ENCODE assay signal across 9 mouse cellular contexts in genomic region chr11:50443259-50444065, GRCm38 (mm10). TPM values are rescaled to one million over a fixed set of nuclear protein-coding genes. Genes with fewer than 3 reads are reported as not detected.
DNase-seq lines count a peak whose midpoint lies in the region; ATAC-seq and TF ChIP-seq lines count a peak whose summit lies in the region.
"Had no signal": no experiment of that assay in that cellular context is flagged by ENCODE, and none has a peak within 500 bp of the region (broad histone marks: within the 10 kb centered on the region; RNA-seq: fewer than 3 reads in every experiment).

No protein-coding gene starts in this region.

- H3K4me2 ChIP-seq in neural tube, embryonic 13.5 days = no peak overlapping the region
- H3K4me2 ChIP-seq in neural tube, embryonic 15.5 days = no peak overlapping the region
- H3K4me2 ChIP-seq: limb, embryonic 13.5 days had no signal

- H3K27me3 ChIP-seq in neural tube, embryonic 13.5 days = peaks cover 7% of the 10 kb centered on the region
- H3K27me3 ChIP-seq in neural tube, embryonic 15.5 days (replicated peaks) = no peaks in the 10 kb centered on the region
- H3K27me3 ChIP-seq in thymus, adult 2 months (ENCODE audit: control insufficient read depth, insufficient read depth, low read length) = no peaks in the 10 kb centered on the region

- TF ChIP-seq POLR2A in thymus, adult 2 months (IDR thresholded peaks at IDR 0.05; ENCODE audit: control insufficient read depth, extremely low read depth, insufficient read depth, low read length, poor library complexity) = no peak

- ATAC-seq in neural tube, embryonic 13.5 days (ENCODE audit: low read depth) = 0 out of 2 replicates have a peak, but pooled peaks have one; percentile 53
- ATAC-seq in neural tube, embryonic 15.5 days (ENCODE audit: low FRiP score) = no peak
- ATAC-seq in erythroblast, adult 5-6 weeks (replicated peaks; ENCODE audit: low FRiP score, poor library complexity, severe bottlenecking) = peak; percentile 57

- no peaks in the 10 kb centered on the region for H3K9me3 ChIP-seq in neural tube, embryonic 13.5 days
- H3K9me3 ChIP-seq in neural tube, embryonic 15.5 days (replicated peaks) = no peaks in the 10 kb centered on the region
- H3K9me3 ChIP-seq: limb, embryonic 13.5 days had no signal

- no peak overlapping the region for H3K9ac ChIP-seq in neural tube, embryonic 13.5 days
- H3K9ac ChIP-seq in neural tube, embryonic 15.5 days (replicated peaks) = no peak overlapping the region
- H3K9ac ChIP-seq: limb, embryonic 13.5 days had no signal

- WGBS in neural tube, embryonic 13.5 days = 74% methylated on average over 5 of the region's 5 CpGs
- 78% methylated on average over 5 of the region's 5 CpGs for WGBS in neural tube, embryonic 15.5 days
- 81% methylated on average over 5 of the region's 5 CpGs for WGBS in thymus, adult 2 months

- no peaks in the 10 kb centered on the region for H3K4me1 ChIP-seq in neural tube, embryonic 13.5 days (replicated peaks)
- no peaks in the 10 kb centered on the region for H3K4me1 ChIP-seq in neural tube, embryonic 15.5 days
- H3K4me1 ChIP-seq in thymus, adult 2 months (replicated peaks; ENCODE audit: control insufficient read depth, insufficient read depth, low read length) = no peaks in the 10 kb centered on the region

- intact Hi-C loops in heart, postnatal 25 days (cut with DNase I) = loop anchor here (2.0 to 5.0 kb wide), 2 partner anchors 114 to 325 kb away; no protein-coding TSS in a partner anchor

- peak; percentile 71 for DNase-seq in heart, adult 11 months
- DNase-seq in heart, postnatal 25 days (ENCODE audit: low spot score) = no peak
- DNase-seq in ovary, postnatal 36 days (ENCODE audit: low spot score) = no peak
- DNase-seq in thymus, adult 2 months = no peak
- no peak for DNase-seq in right cerebral cortex, postnatal 25 days

- no peak overlapping the region for H3K27ac ChIP-seq in neural tube, embryonic 13.5 days (replicated peaks)
- H3K27ac ChIP-seq in neural tube, embryonic 15.5 days (replicated peaks) = no peak overlapping the region
- no peak overlapping the region for H3K27ac ChIP-seq in thymus, adult 2 months (ENCODE audit: control insufficient read depth, insufficient read depth, low read length)
- H3K27ac ChIP-seq: limb, embryonic 13.5 days had no signal

- H3K4me3 ChIP-seq in neural tube, embryonic 13.5 days = no peak overlapping the region
- H3K4me3 ChIP-seq in neural tube, embryonic 15.5 days (replicated peaks) = no peak overlapping the region
- H3K4me3 ChIP-seq in thymus, adult 2 months (ENCODE audit: control insufficient read depth, insufficient read depth, low read length) = no peak overlapping the region
- H3K4me3 ChIP-seq: limb, embryonic 13.5 days had no signal

- no peak for TF ChIP-seq CTCF in thymus, adult 2 months (IDR thresholded peaks at IDR 0.05; ENCODE audit: borderline replicate concordance, control insufficient read depth, extremely low read depth, insufficient read depth, low read length, poor library complexity)

- no peaks in the 10 kb centered on the region for H3K36me3 ChIP-seq in neural tube, embryonic 13.5 days
- H3K36me3 ChIP-seq in neural tube, embryonic 15.5 days = no peaks in the 10 kb centered on the region
- H3K36me3 ChIP-seq in thymus, adult 2 months (ENCODE audit: control insufficient read depth, insufficient read depth, low read length) = no peaks in the 10 kb centered on the region
- H3K36me3 ChIP-seq: limb, embryonic 13.5 days had no signal

RNA-seq across cellular contexts. Expression of gene Rufy1, which starts 12.5 kb away (rescaled TPM):
- 10 to 100 TPM; 27.6 to 29.5 TPM for total RNA-seq in heart, postnatal 25 days (2021)
- polyA plus RNA-seq in neural tube, embryonic 13.5 days (2015; fragmentation: Nextera tagmentation; extraction: Ambion mirVana) = 26.5 and 28.4 TPM in 2 replicates
- polyA plus RNA-seq in neural tube, embryonic 15.5 days (2015; fragmentation: Nextera tagmentation; extraction: Ambion mirVana) = 21.8 and 25.1 TPM in 2 replicates
- total RNA-seq in erythroblast, adult 5-6 weeks (2015; ENCODE audit: low replicate concordance) = 7.3 and 8.6 TPM in 2 replicates
- 7.6 and 7.7 TPM in 2 replicates for total RNA-seq in erythroblast, adult 5-6 weeks (2017; ENCODE audit: low replicate concordance)
- polyA plus RNA-seq in thymus, adult 2 months (2012; rRNA removed) = 9.5 and 10.7 TPM in 2 replicates
